In genomic region chr2:179873315-179873714, GRCm38 (mm10) we compare ENCODE assay signal across 10 mouse cellular contexts.
DNase-seq lines count a peak whose midpoint lies in the region; ATAC-seq and TF ChIP-seq lines count a peak whose summit lies in the region.
"Had no signal": no experiment of that assay in that cellular context is flagged by ENCODE, and none has a peak within 500 bp of the region (broad histone marks: within the 10 kb centered on the region; RNA-seq: fewer than 3 reads in every experiment).

No protein-coding gene starts in this region.

- H3K4me2 ChIP-seq in midbrain, embryonic 11.5 days: no peak overlapping the region
- H3K4me2 ChIP-seq in midbrain, embryonic 13.5 days (replicated peaks): no peak overlapping the region
- H3K4me2 ChIP-seq in intestine, postnatal 0 days (replicated peaks; ENCODE audit: low read depth): no peak overlapping the region
- H3K4me2 ChIP-seq: embryonic facial prominence, embryonic 13.5 days; liver, embryonic 13.5 days had no signal

- H3K9ac ChIP-seq in midbrain, embryonic 11.5 days (ENCODE audit: low read length): no peak overlapping the region
- H3K9ac ChIP-seq in midbrain, embryonic 13.5 days (replicated peaks): no peak overlapping the region
- H3K9ac ChIP-seq in intestine, postnatal 0 days (ENCODE audit: low read depth, low read length): no peak overlapping the region
- H3K9ac ChIP-seq: embryonic facial prominence, embryonic 13.5 days; liver, embryonic 13.5 days had no signal

- peak; percentile 11 for DNase-seq in adrenal gland, adult 2 months
- no peak for DNase-seq in adrenal gland, adult (ENCODE audit: inconsistent age in 2 of 2, low spot score in 1 of 2)
- DNase-seq in midbrain, embryonic 11.5 days (ENCODE audit: low spot score, missing footprints): peak; percentile 87
- DNase-seq in c-Kit-positive CD71-positive TER-119-positive erythroid progenitor cells, embryonic 14.5 days (ENCODE audit: low spot score): no peak
- no peak for DNase-seq in cerebellum, postnatal 36 days
- DNase-seq: liver, embryonic 13.5 days had no signal

- peak; percentile 14; the same call in 1 of the 2 replicates for ATAC-seq in midbrain, embryonic 11.5 days (ENCODE audit: low FRiP score)
- ATAC-seq in midbrain, embryonic 13.5 days: no peak
- ATAC-seq in intestine, postnatal 0 days: peak; percentile 54; the same call in 1 of the 2 replicates
- ATAC-seq in megakaryocyte progenitor cell, adult 5-6 weeks (replicated peaks; ENCODE audit: poor library complexity): peak; percentile 46

- TF ChIP-seq CTCF in intestine, postnatal 0 days (IDR thresholded peaks at IDR 0.05; ENCODE audit: low read depth): peak; percentile 67

- no peak overlapping the region for H3K27ac ChIP-seq in midbrain, embryonic 11.5 days (ENCODE audit: low read depth, low read length)
- no peak overlapping the region for H3K27ac ChIP-seq in midbrain, embryonic 13.5 days
- no peak overlapping the region for H3K27ac ChIP-seq in intestine, postnatal 0 days (ENCODE audit: low read depth, low read length)
- H3K27ac ChIP-seq: embryonic facial prominence, embryonic 13.5 days; liver, embryonic 13.5 days had no signal

- no peaks in the 10 kb centered on the region for H3K4me1 ChIP-seq in midbrain, embryonic 11.5 days (ENCODE audit: control insufficient read depth, insufficient read depth, low read length)
- H3K4me1 ChIP-seq in midbrain, embryonic 13.5 days (replicated peaks): peaks cover 15% of the 10 kb centered on the region
- no peaks in the 10 kb centered on the region for H3K4me1 ChIP-seq in intestine, postnatal 0 days (replicated peaks; ENCODE audit: control insufficient read depth, insufficient read depth, low read length)
- H3K4me1 ChIP-seq: liver, embryonic 13.5 days had no signal

- H3K4me3 ChIP-seq in midbrain, embryonic 11.5 days (ENCODE audit: low read depth, low read length): no peak overlapping the region
- H3K4me3 ChIP-seq in midbrain, embryonic 13.5 days (replicated peaks): no peak overlapping the region
- no peak overlapping the region for H3K4me3 ChIP-seq in intestine, postnatal 0 days (ENCODE audit: low read depth, low read length)
- H3K4me3 ChIP-seq: embryonic facial prominence, embryonic 13.5 days; liver, embryonic 13.5 days had no signal

- H3K36me3 ChIP-seq in midbrain, embryonic 11.5 days (ENCODE audit: control insufficient read depth, insufficient read depth, low read length): no peaks in the 10 kb centered on the region
- H3K36me3 ChIP-seq in midbrain, embryonic 13.5 days: no peaks in the 10 kb centered on the region
- H3K36me3 ChIP-seq in intestine, postnatal 0 days (ENCODE audit: control insufficient read depth, insufficient read depth): no peaks in the 10 kb centered on the region
- H3K36me3 ChIP-seq: embryonic facial prominence, embryonic 13.5 days; liver, embryonic 13.5 days had no signal

- H3K9me3 ChIP-seq in midbrain, embryonic 11.5 days (ENCODE audit: control insufficient read depth, low read length): no peaks in the 10 kb centered on the region
- no peaks in the 10 kb centered on the region for H3K9me3 ChIP-seq in midbrain, embryonic 13.5 days
- no peaks in the 10 kb centered on the region for H3K9me3 ChIP-seq in intestine, postnatal 0 days (ENCODE audit: control insufficient read depth)
- H3K9me3 ChIP-seq: embryonic facial prominence, embryonic 13.5 days; liver, embryonic 13.5 days had no signal

- 46% methylated on average over 5 of the region's 5 CpGs for WGBS in midbrain, embryonic 11.5 days
- 53% methylated on average over 5 of the region's 5 CpGs for WGBS in midbrain, embryonic 13.5 days
- 27% methylated on average over 5 of the region's 5 CpGs for WGBS in intestine, postnatal 0 days

- 0 out of 2 replicates have a peak, but pooled peaks cover 3% of the 10 kb centered on the region for H3K27me3 ChIP-seq in midbrain, embryonic 11.5 days (ENCODE audit: control insufficient read depth, insufficient read depth, low read length)
- H3K27me3 ChIP-seq in midbrain, embryonic 13.5 days: peaks cover 4% of the 10 kb centered on the region
- no peaks in the 10 kb centered on the region for H3K27me3 ChIP-seq in intestine, postnatal 0 days (replicated peaks; ENCODE audit: control insufficient read depth, insufficient read depth, low read length)
- H3K27me3 ChIP-seq: liver, embryonic 13.5 days had no signal

Comparison
In these comparisons a context has a peak if more than half of its experiments do, and no peak if none do; other contexts are left out.
1. DNase-seq: peak in adrenal gland, adult 2 months (single experiment) and midbrain, embryonic 11.5 days (single experiment); none in adrenal gland, adult (0 of 2), c-Kit-positive CD71-positive TER-119-positive erythroid progenitor cells, embryonic 14.5 days (single experiment) and cerebellum, postnatal 36 days (0 of 2).